Mouse (Mus musculus): ENCODE data around the gene Lrrc75b. TPM values are rescaled to one million over a fixed set of nuclear protein-coding genes. Genes with fewer than 3 reads are reported as not detected.
"Not testable (repeated sequence)": the region's sequence is repeated elsewhere in the genome, so short reads cannot be mapped to it uniquely, and the experiment has no call there.

The Lrrc75b gene
- total and polyA plus RNA-seq, 2 experiments from 2014 or later = 37.5 to 41.4 TPM

DNA sequence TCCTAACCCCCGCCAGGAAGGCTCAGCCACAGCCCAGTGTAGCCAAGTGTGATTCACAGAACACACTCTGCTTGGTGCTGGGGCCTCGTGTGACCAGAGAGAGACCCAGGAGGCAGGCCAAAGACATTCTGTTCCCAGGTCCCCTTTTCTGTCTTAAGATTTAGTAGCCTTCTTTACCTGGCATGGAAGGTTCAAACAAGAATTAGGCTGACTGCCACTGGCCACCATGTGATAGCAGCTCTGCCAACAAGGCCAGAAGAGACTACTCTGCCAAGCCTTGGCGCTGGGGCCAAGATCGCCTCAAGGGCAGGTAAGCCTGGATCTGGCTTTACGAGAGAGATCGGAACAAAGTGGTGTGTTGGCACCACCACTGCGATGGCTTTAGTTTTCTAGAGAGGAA, 49.7 kb downstream of the Lrrc75b start:
- Histone ChIP-seq H3K9ac (replicated peaks; ENCODE audit: low read length, poor library complexity, severe bottlenecking) (no peak overlapping the region), H3K4me1 (ENCODE audit: insufficient read depth, low read length) (no peaks in the 10 kb centered on the region), H3K9me3 (ENCODE audit: low read length) (no peaks in the 10 kb centered on the region), H3K27me3 (ENCODE audit: insufficient read depth, low read length) (no peaks in the 10 kb centered on the region), H3K4me2 (ENCODE audit: low read depth, low read length, poor library complexity, severe bottlenecking) (no peak overlapping the region), H3K4me3 (ENCODE audit: low read depth, low read length) (no peak overlapping the region), H3K36me3 (ENCODE audit: insufficient read depth, low read length) (peaks cover 49% of the 10 kb centered on the region), H3K27ac (ENCODE audit: low read depth, low read length) (no peak overlapping the region)
- TF ChIP-seq CTCF (IDR thresholded peaks at IDR 0.05) = no peak
- no peak for DNase-seq (ENCODE audit: low spot score)
- ATAC-seq (ENCODE audit: low FRiP score) = no peak
- WGBS = 92% methylated on average over 7 of the region's 7 CpGs

DNA sequence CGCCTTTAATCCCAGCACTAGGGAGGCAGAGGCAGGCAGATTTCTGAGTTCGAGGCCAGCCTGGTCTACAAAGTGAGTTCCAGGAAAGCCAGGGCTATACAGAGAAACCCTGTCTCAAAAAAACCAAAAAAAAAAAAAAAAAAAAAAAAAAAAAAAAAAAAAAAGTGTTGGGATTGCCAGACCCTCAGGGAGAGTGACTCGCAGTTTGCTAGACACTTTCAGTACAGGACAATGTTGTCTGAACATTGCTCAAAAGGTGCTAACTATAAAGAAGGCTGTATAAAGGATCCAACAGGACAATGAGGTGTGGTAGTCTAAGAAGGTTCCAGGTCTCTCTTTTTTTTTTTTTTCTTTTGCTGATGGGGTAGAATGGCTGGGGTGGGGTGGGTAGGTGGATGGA, 54.2 kb downstream of the Lrrc75b start:
- not testable (repeated sequence) for H3K4me2 ChIP-seq (ENCODE audit: low read depth, low read length, poor library complexity, severe bottlenecking); H3K4me3 ChIP-seq (ENCODE audit: low read depth, low read length); H3K9ac ChIP-seq (replicated peaks; ENCODE audit: low read length, poor library complexity, severe bottlenecking); ATAC-seq (ENCODE audit: low FRiP score); DNase-seq (ENCODE audit: low spot score); H3K4me1 ChIP-seq (ENCODE audit: insufficient read depth, low read length); H3K27me3 ChIP-seq (ENCODE audit: insufficient read depth, low read length); H3K9me3 ChIP-seq (ENCODE audit: low read length); H3K27ac ChIP-seq (ENCODE audit: low read depth, low read length)
- 93% methylated on average over 3 of the region's 3 CpGs for WGBS
- peaks cover 44% of the 10 kb centered on the region for H3K36me3 ChIP-seq (ENCODE audit: insufficient read depth, low read length)

DNA sequence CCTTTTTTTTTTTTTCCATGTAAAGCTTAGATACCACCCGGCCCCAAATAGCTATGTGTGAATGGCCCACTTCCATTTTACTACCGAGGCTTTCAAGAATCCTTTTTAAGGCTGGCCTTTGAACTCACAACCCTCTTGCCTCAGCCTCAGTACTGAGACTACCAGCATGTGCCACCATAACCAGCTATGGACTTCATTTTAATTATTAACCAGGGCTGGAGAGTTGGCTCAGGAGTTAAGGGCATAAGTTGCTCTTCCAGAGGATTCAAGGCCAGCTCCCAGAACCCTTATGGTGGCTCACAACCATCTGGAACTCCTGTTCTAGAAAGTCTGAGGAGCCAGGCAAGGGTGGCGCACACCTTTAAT, 55.0 kb downstream of the Lrrc75b start:
- Histone ChIP-seq H3K4me1 (ENCODE audit: insufficient read depth, low read length) (no peaks in the 10 kb centered on the region), H3K9me3 (ENCODE audit: low read length) (no peaks in the 10 kb centered on the region), H3K9ac (replicated peaks; ENCODE audit: low read length, poor library complexity, severe bottlenecking) (no peak overlapping the region), H3K4me2 (ENCODE audit: low read depth, low read length, poor library complexity, severe bottlenecking) (no peak overlapping the region), H3K36me3 (ENCODE audit: insufficient read depth, low read length) (peaks cover 36% of the 10 kb centered on the region), H3K27me3 (ENCODE audit: insufficient read depth, low read length) (no peaks in the 10 kb centered on the region), H3K27ac (ENCODE audit: low read depth, low read length) (no peak overlapping the region), H3K4me3 (ENCODE audit: low read depth, low read length) (no peak overlapping the region)
- DNase-seq (ENCODE audit: low spot score) = no peak
- TF ChIP-seq CTCF (IDR thresholded peaks at IDR 0.05) = no peak
- WGBS = 81% methylated on average over 3 of the region's 3 CpGs
- ATAC-seq (ENCODE audit: low FRiP score) = no peak

DNA sequence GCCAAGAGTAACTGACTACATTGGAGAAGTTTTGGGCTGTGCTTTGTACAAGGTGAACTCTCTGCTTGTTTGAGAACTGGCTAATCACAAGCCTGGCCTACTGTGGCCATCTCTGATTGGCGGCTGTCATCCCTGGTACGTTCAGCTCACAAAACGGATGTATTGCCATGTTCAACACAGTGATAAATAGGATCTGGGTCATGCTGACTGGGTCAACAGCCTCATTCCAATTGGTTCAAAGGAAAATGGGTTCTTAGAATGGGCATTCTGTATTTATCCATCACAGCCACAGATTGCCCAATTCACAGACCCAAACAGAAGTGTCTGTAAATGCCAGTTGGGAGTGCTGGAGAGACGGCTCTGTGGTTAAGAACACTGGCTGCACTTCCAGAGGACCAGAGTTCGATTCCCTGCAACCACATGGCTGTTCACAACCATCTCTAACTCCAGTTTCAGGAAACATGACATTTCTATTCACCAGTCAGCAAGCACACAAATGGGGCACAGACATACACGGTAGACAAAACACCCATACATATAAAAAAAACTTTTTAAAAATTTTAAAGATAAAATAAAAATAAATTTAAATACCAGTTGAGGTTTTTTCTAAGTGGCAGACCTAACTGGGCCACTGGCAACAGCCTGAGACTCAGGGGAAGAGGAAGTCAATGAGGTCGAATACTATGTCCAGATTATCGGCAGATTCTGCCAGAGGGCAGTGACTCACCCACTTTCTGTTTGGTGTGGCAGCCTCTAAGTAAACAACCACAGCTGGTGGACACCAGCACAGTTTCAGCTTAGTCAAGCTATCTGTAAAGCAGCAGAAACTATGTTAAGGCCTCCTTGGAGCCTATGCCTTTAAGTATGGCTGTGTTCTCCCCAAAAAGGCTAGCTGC, 55.6 kb downstream of the Lrrc75b start:
- Histone ChIP-seq H3K4me2 (ENCODE audit: low read depth, low read length, poor library complexity, severe bottlenecking) (no peak overlapping the region), H3K4me1 (ENCODE audit: insufficient read depth, low read length) (no peaks in the 10 kb centered on the region), H3K27me3 (ENCODE audit: insufficient read depth, low read length) (no peaks in the 10 kb centered on the region), H3K4me3 (ENCODE audit: low read depth, low read length) (no peak overlapping the region), H3K36me3 (ENCODE audit: insufficient read depth, low read length) (peaks cover 30% of the 10 kb centered on the region), H3K9me3 (ENCODE audit: low read length) (no peaks in the 10 kb centered on the region), H3K9ac (replicated peaks; ENCODE audit: low read length, poor library complexity, severe bottlenecking) (no peak overlapping the region), H3K27ac (ENCODE audit: low read depth, low read length) (no peak overlapping the region)
- no peak for TF ChIP-seq CTCF (IDR thresholded peaks at IDR 0.05)
- 88% methylated on average over 8 of the region's 8 CpGs for WGBS
- no peak for DNase-seq (ENCODE audit: low spot score)
- ATAC-seq (ENCODE audit: low FRiP score) = no peak

DNA sequence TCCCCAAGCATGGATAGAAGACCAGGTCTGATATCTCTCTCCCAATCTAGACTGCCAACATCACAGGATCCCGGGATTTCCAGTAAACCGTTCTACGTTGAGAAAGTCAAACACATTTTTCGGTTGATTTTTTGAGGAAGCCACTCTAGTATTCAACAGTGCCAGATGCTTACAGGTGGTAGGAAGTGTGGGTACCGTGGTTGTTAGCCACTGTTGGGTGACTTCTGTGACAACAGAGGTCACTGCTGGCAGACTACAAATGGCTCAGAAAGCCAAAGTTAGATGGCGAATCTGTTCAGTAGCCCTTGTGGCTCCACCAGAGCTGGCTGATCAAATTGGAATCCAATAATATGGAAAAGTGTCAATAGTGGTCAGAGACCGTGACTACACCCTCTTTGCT, 56.4 kb downstream of the Lrrc75b start:
- Histone ChIP-seq H3K27ac (ENCODE audit: low read depth, low read length) (no peak overlapping the region), H3K4me2 (ENCODE audit: low read depth, low read length, poor library complexity, severe bottlenecking) (no peak overlapping the region), H3K4me3 (ENCODE audit: low read depth, low read length) (no peak overlapping the region), H3K9me3 (ENCODE audit: low read length) (no peaks in the 10 kb centered on the region), H3K9ac (replicated peaks; ENCODE audit: low read length, poor library complexity, severe bottlenecking) (no peak overlapping the region), H3K36me3 (ENCODE audit: insufficient read depth, low read length) (peaks cover 22% of the 10 kb centered on the region), H3K27me3 (ENCODE audit: insufficient read depth, low read length) (no peaks in the 10 kb centered on the region), H3K4me1 (ENCODE audit: insufficient read depth, low read length) (no peaks in the 10 kb centered on the region)
- DNase-seq (ENCODE audit: low spot score) (no peak), ATAC-seq (ENCODE audit: low FRiP score) (no peak)
- TF ChIP-seq CTCF (IDR thresholded peaks at IDR 0.05) = no peak
- WGBS = 95% methylated on average over 7 of the region's 7 CpGs

DNA sequence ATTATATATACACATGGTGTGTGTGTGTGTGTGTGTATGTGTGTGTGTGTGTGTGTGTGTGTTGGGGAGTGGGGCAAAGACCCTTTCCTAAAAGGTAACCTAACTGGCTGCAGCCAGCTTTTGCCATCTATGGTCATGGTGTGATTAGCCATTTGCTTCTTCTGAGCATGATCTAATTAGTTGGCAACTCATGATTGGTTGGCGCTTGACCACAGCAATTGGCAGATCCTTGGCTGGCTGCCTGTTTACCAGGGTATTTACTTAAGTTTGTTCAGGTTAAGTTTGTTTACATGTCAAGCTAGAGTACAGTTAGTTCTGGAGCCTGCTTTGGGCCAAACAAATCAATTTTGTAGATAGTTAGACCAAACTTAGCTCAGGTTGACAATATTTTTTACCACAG, 58.5 kb downstream of the Lrrc75b start:
- 100% methylated on average over 1 of the region's 1 CpGs for WGBS
- no peak overlapping the region for H3K4me3 ChIP-seq (ENCODE audit: low read depth, low read length)
- DNase-seq (ENCODE audit: low spot score) (no peak), ATAC-seq (ENCODE audit: low FRiP score) (no peak)
- H3K27me3 ChIP-seq (ENCODE audit: insufficient read depth, low read length) = no peaks in the 10 kb centered on the region
- no peak overlapping the region for H3K9ac ChIP-seq (replicated peaks; ENCODE audit: low read length, poor library complexity, severe bottlenecking)
- no peak for TF ChIP-seq CTCF (IDR thresholded peaks at IDR 0.05)
- H3K9me3 ChIP-seq (ENCODE audit: low read length) = no peaks in the 10 kb centered on the region
- no peaks in the 10 kb centered on the region for H3K4me1 ChIP-seq (ENCODE audit: insufficient read depth, low read length)
- H3K4me2 ChIP-seq (ENCODE audit: low read depth, low read length, poor library complexity, severe bottlenecking) = no peak overlapping the region
- peaks cover 5% of the 10 kb centered on the region; the same call in 1 of the 2 replicates for H3K36me3 ChIP-seq (ENCODE audit: insufficient read depth, low read length)
- H3K27ac ChIP-seq (ENCODE audit: low read depth, low read length) = no peak overlapping the region

Data from midbrain, postnatal 0 days (tissue).